9 mouse cellular contexts compared by ENCODE assay signal in the genomic region with DNA sequence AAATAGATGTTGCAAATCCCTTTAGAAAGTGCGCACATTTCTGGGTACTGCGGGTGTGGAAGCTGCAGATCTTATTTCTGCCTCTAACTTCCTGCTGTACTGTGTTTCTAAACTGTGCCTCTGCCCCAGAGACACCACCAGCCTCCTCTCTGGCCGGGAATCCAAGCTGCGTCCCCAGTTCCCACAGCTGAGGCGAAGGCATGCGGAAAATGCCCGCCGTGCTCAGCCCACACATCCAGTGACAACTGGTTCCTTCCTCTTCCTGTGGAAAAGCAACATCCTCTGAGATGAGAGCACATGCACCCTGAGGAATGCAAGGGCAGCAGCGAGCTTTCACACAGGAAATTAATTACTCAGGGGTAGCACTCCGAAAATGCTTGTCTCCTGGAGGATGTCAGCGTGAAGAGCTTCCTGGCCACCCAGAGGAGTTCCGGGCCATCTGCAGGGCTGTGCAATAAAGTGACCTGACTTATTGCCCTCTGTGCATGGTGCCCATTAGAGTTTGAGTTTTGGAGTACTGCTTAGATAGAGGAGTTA. TPM values are rescaled to one million over a fixed set of nuclear protein-coding genes. Genes with fewer than 3 reads are reported as not detected.
DNase-seq lines count a peak whose midpoint lies in the region; ATAC-seq lines count a peak whose summit lies in the region.
"Had no signal": no experiment of that assay in that cellular context is flagged by ENCODE, and none has a peak within 500 bp of the region (broad histone marks: within the 10 kb centered on the region; RNA-seq: fewer than 3 reads in every experiment).

No protein-coding gene starts in this region.

- WGBS in forebrain, embryonic 13.5 days = 40% methylated on average over 12 of the region's 12 CpGs

- H3K27me3 ChIP-seq in forebrain, embryonic 13.5 days = no peaks in the 10 kb centered on the region

- H3K9me3 ChIP-seq in forebrain, embryonic 13.5 days (replicated peaks) = no peaks in the 10 kb centered on the region

- H3K36me3 ChIP-seq in forebrain, embryonic 13.5 days (ENCODE audit: poor library complexity, severe bottlenecking) = no peaks in the 10 kb centered on the region

- intact Hi-C loops in heart, postnatal 10 days (cut with DNase I) = no loop called here

- no peak overlapping the region for H3K27ac ChIP-seq in forebrain, embryonic 13.5 days

- H3K4me1 ChIP-seq in forebrain, embryonic 13.5 days = 0 out of 2 replicates have a peak, but pooled peaks cover 3% of the 10 kb centered on the region

- no peak overlapping the region for H3K4me2 ChIP-seq in forebrain, embryonic 13.5 days

- DNase-seq in 3T3-L1 (ENCODE audit: low read depth, low spot score) = peak; percentile 26
- DNase-seq in T-cell, adult 2 months (ENCODE audit: low spot score) = peak; percentile 43
- peak; percentile 64 to 69 for DNase-seq in heart, postnatal 10 days
- peak; percentile 81 for DNase-seq in kidney, postnatal 10 days
- peak; percentile 75 for DNase-seq in lung, postnatal 25 days (ENCODE audit: low spot score)
- DNase-seq in skeletal muscle tissue, adult 2 months (ENCODE audit: low read depth, low spot score) = peak; percentile 55
- DNase-seq in urinary bladder, postnatal 10 days (ENCODE audit: low spot score) = no peak

- H3K9ac ChIP-seq in forebrain, embryonic 13.5 days = no peak overlapping the region

- ATAC-seq in forebrain, embryonic 13.5 days = 0 out of 2 replicates have a peak, but pooled peaks have one; percentile 45

- no peak overlapping the region for H3K4me3 ChIP-seq in forebrain, embryonic 13.5 days

RNA-seq across cellular contexts. Expression of a gene that starts 45.9 kb away (rescaled TPM):
- polyA plus RNA-seq in forebrain, embryonic 13.5 days (2015; fragmentation: Nextera tagmentation; extraction: Ambion mirVana) = 0.15 TPM in 1 of 2 replicates, not detected in the other
- total RNA-seq in heart, postnatal 10 days (2021) = not detected
- total RNA-seq: adrenal gland, adult 18-20 months had no signal
